ENCODE assay signal across 16 mouse cellular contexts in the genomic region with DNA sequence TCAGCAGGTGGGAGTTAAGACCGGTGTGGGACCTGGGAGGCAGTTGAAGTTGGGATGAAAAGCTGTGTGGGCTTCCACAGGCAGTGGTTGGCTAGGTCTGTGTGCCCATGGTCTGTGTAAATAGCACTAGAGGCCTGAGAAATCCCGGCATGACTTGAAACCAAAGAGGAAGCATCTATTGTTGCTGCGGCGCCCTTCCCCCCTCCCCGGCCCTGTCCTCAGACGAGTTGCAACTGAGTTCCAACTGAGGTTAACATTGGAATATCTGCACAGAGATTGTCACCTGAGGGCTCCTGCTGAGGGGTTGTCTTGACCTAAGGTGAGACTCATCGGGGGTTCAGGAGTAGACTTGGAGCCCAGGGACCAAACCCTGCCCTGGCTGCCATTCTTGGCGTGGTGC.
DNase-seq lines count a peak whose midpoint lies in the region; ATAC-seq and TF ChIP-seq lines count a peak whose summit lies in the region.
"Had no signal": no experiment of that assay in that cellular context is flagged by ENCODE, and none has a peak within 500 bp of the region (broad histone marks: within the 10 kb centered on the region; RNA-seq: fewer than 3 reads in every experiment).

No protein-coding gene starts in this region.

- no peak overlapping the region for H3K9ac ChIP-seq in forebrain, embryonic 16.5 days (replicated peaks; ENCODE audit: low read depth, low read length)
- no peak overlapping the region for H3K9ac ChIP-seq in liver, embryonic 15.5 days
- H3K9ac ChIP-seq: heart, embryonic 13.5 days; kidney, embryonic 15.5 days; liver, embryonic 14.5 days; midbrain, embryonic 12.5 days had no signal

- no peak for TF ChIP-seq CTCF in kidney, adult 2 months (conservative IDR thresholded peaks at IDR 0.05; ENCODE audit: insufficient read depth, insufficient read length, low read depth, low read length)

- H3K27me3 ChIP-seq in forebrain, embryonic 10.5 days (ENCODE audit: poor library complexity, severe bottlenecking) = no peaks in the 10 kb centered on the region
- H3K27me3 ChIP-seq in forebrain, embryonic 16.5 days (replicated peaks; ENCODE audit: control insufficient read depth, insufficient read depth, low read length) = no peaks in the 10 kb centered on the region
- H3K27me3 ChIP-seq in liver, embryonic 15.5 days = no peaks in the 10 kb centered on the region
- H3K27me3 ChIP-seq in kidney, adult 2 months (replicated peaks; ENCODE audit: control insufficient read depth, insufficient read depth, low read length) = no peaks in the 10 kb centered on the region
- H3K27me3 ChIP-seq: embryonic facial prominence, embryonic 12.5 days; heart, embryonic 13.5 days; kidney, embryonic 15.5 days; midbrain, embryonic 12.5 days had no signal

- WGBS in forebrain, embryonic 10.5 days = 74% methylated on average over 8 of the region's 8 CpGs
- 68% methylated on average over 8 of the region's 8 CpGs for WGBS in forebrain, embryonic 16.5 days
- 24% methylated on average over 8 of the region's 8 CpGs for WGBS in liver, embryonic 15.5 days (ENCODE audit: insufficient replicate concordance)
- WGBS in kidney, adult 2 months = 63% methylated on average over 8 of the region's 8 CpGs

- intact Hi-C loops in heart, postnatal 10 days (cut with DNase I) = no loop called here

- no peak overlapping the region for H3K4me2 ChIP-seq in forebrain, embryonic 16.5 days (ENCODE audit: low read length)
- peak overlapping the region; percentile 2 for H3K4me2 ChIP-seq in liver, embryonic 15.5 days
- H3K4me2 ChIP-seq: embryonic facial prominence, embryonic 12.5 days; heart, embryonic 13.5 days; kidney, embryonic 15.5 days; midbrain, embryonic 12.5 days had no signal

- no peak for DNase-seq in forebrain, embryonic 10.5 days (ENCODE audit: extremely low spot score, low spot score)
- peak; percentile 24 for DNase-seq in thymus, postnatal 0 days (ENCODE audit: low spot score)
- no peak for DNase-seq in thymus, postnatal 25 days
- DNase-seq in frontal cortex, postnatal 36 days (ENCODE audit: low spot score in 2 of 2) = no peak
- DNase-seq in heart, postnatal 10 days = no peak
- DNase-seq in kidney, adult 2 months = no peak
- DNase-seq: adrenal gland, adult 8-10 months; right cerebral cortex, postnatal 25 days; thymus, adult 18-20 months had no signal

- peaks cover under 1% of the 10 kb centered on the region; the same call in 1 of the 2 replicates for H3K36me3 ChIP-seq in forebrain, embryonic 10.5 days (replicated peaks)
- H3K36me3 ChIP-seq in forebrain, embryonic 16.5 days (ENCODE audit: control insufficient read depth, insufficient read depth) = no peaks in the 10 kb centered on the region
- no peaks in the 10 kb centered on the region for H3K36me3 ChIP-seq in liver, embryonic 15.5 days (replicated peaks)
- no peaks in the 10 kb centered on the region for H3K36me3 ChIP-seq in kidney, adult 2 months (ENCODE audit: control insufficient read depth, insufficient read depth, low read length)
- H3K36me3 ChIP-seq: embryonic facial prominence, embryonic 12.5 days; heart, embryonic 13.5 days; kidney, embryonic 15.5 days; midbrain, embryonic 12.5 days had no signal

- peaks cover 72% of the 10 kb centered on the region for H3K4me1 ChIP-seq in forebrain, embryonic 10.5 days
- peaks cover 6% of the 10 kb centered on the region for H3K4me1 ChIP-seq in forebrain, embryonic 16.5 days (replicated peaks; ENCODE audit: control insufficient read depth, insufficient read depth, low read length)
- H3K4me1 ChIP-seq in liver, embryonic 15.5 days (replicated peaks) = peaks cover 41% of the 10 kb centered on the region
- peaks cover 45% of the 10 kb centered on the region for H3K4me1 ChIP-seq in kidney, adult 2 months (ENCODE audit: control insufficient read depth, insufficient read depth, low read length)

- no peaks in the 10 kb centered on the region for H3K9me3 ChIP-seq in forebrain, embryonic 10.5 days
- H3K9me3 ChIP-seq in forebrain, embryonic 16.5 days (ENCODE audit: control insufficient read depth, low read length) = no peaks in the 10 kb centered on the region
- H3K9me3 ChIP-seq in liver, embryonic 15.5 days (replicated peaks) = no peaks in the 10 kb centered on the region
- H3K9me3 ChIP-seq: embryonic facial prominence, embryonic 12.5 days; heart, embryonic 13.5 days; kidney, embryonic 15.5 days; midbrain, embryonic 12.5 days had no signal

- no peak for TF ChIP-seq POLR2A in kidney, adult 2 months (IDR thresholded peaks at IDR 0.05; ENCODE audit: low read depth, low read length)

- no peak overlapping the region for H3K4me3 ChIP-seq in forebrain, embryonic 10.5 days
- no peak overlapping the region for H3K4me3 ChIP-seq in forebrain, embryonic 16.5 days (replicated peaks; ENCODE audit: low read length)
- H3K4me3 ChIP-seq in liver, embryonic 15.5 days (replicated peaks) = no peak overlapping the region
- H3K4me3 ChIP-seq in kidney, adult 2 months (ENCODE audit: insufficient read depth, low read depth, low read length) = no peak overlapping the region
- H3K4me3 ChIP-seq: embryonic facial prominence, embryonic 12.5 days; heart, embryonic 13.5 days; kidney, embryonic 15.5 days; midbrain, embryonic 12.5 days had no signal

- peak overlapping the region; percentile 44 for H3K27ac ChIP-seq in forebrain, embryonic 10.5 days
- H3K27ac ChIP-seq in forebrain, embryonic 16.5 days (ENCODE audit: low read length) = no peak overlapping the region
- H3K27ac ChIP-seq in liver, embryonic 15.5 days (replicated peaks) = 0 out of 2 replicates have a peak overlapping the region, but pooled peaks have one; percentile 33
- H3K27ac ChIP-seq in kidney, adult 2 months (ENCODE audit: insufficient read depth, low read depth, low read length) = no peak overlapping the region
- H3K27ac ChIP-seq: embryonic facial prominence, embryonic 12.5 days; heart, embryonic 13.5 days; kidney, embryonic 15.5 days; liver, embryonic 14.5 days; midbrain, embryonic 12.5 days had no signal

- ATAC-seq in forebrain, embryonic 16.5 days = no peak
- ATAC-seq in liver, embryonic 15.5 days (ENCODE audit: insufficient read depth) = no peak

Comparison
In these comparisons a context has a peak if more than half of its experiments do, and no peak if none do; other contexts are left out.
1. H3K27ac ChIP-seq: peak in forebrain, embryonic 10.5 days (single experiment) and liver, embryonic 15.5 days (single experiment); none in forebrain, embryonic 16.5 days (single experiment) and kidney, adult 2 months (single experiment).